Mouse (Mus musculus): Measurements from ENCODE around the gene Gnl3l.

DNA sequence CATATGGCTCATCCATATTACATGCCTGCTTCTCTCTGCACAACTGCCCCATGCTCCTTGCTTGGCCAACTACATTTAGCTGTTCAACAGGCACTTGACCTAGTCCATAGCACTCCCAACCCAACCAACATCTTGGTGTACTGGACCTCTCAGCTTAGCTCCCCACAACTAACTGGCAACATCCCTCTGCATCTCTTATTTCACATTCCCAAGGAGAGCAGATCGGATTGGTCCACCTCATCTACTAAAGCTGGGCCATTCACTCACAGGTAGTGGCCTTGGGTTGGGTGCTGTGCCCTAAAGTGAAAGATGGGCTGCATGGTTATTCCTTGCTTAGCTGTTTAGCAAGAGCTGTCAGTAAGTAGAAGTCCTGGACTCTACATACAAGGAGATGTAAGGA, 62.4 kb downstream of the Gnl3l start:
- TF ChIP-seq CTCF (IDR thresholded peaks at IDR 0.05; ENCODE audit: borderline replicate concordance, extremely low read depth, insufficient read depth, insufficient read length) (no peak), POLR2A (IDR thresholded peaks at IDR 0.05; ENCODE audit: borderline replicate concordance, extremely low read depth, insufficient read depth, insufficient read length, poor library complexity, severe bottlenecking) (no peak)

Measured in brain, embryonic 14.5 days (tissue).